Mouse (Mus musculus) olfactory bulb, adult 2 months (tissue): ENCODE results near the gene Pxdn. TPM values are rescaled to one million over a fixed set of nuclear protein-coding genes. Genes with fewer than 3 reads are reported as not detected.

ENCODE experiments used
- H3K27ac ChIP-seq: fragments of 200-500 bp; 2 replicates; pipeline ENCODE4 v1.5.1; 2012; ENCODE audit warnings: low read depth, low read length; ENCODE audit not compliant: insufficient read depth
- H3K4me1 ChIP-seq: fragments of 200-500 bp; 2 replicates; pipeline ENCODE4 v1.6.1; 2012; ENCODE audit warnings: low read length; ENCODE audit not compliant: control insufficient read depth, insufficient read depth
- H3K4me3 ChIP-seq: fragments of 200-500 bp; 2 replicates; pipeline ENCODE4 v1.5.1; 2012; ENCODE audit warnings: mild to moderate bottlenecking, low read depth, low read length, moderate library complexity; ENCODE audit not compliant: insufficient read depth
- CTCF ChIP-seq: fragments of 200-500 bp; IDR thresholded peaks from 2 replicates; pipeline ENCODE4 v1.5.1; 2012; ENCODE audit warnings: low read depth, mild to moderate bottlenecking, low read length, moderate library complexity; ENCODE audit not compliant: insufficient read depth
- POLR2A ChIP-seq: fragments of 200-500 bp; IDR thresholded peaks from 2 replicates; pipeline ENCODE4 v1.6.1; 2012; ENCODE audit warnings: mild to moderate bottlenecking, low read depth, low read length, moderate library complexity; ENCODE audit not compliant: insufficient read depth
- WGBS: fragments of 180-500 bp; shearing (Covaris S2); methylation state at CpG from one replicate; pipeline ENCODE4 v1.1.7; 2018; 5-methylcytosine and 5-hydroxymethylcytosine counted together
- polyA plus RNA-seq: library from polyadenylated mRNA; stranded (reverse); fragments of >200 nt; gene quantifications from 2 replicates; pipeline ENCODE4 v1.2.4, GENCODE M21; 2012; ENCODE audit warnings: low replicate concordance; ENCODE audit not compliant: missing spikeins, insufficient read depth, insufficient read length

Pxdn gene
- polyA plus RNA-seq, 1 experiment = not detected

DNA sequence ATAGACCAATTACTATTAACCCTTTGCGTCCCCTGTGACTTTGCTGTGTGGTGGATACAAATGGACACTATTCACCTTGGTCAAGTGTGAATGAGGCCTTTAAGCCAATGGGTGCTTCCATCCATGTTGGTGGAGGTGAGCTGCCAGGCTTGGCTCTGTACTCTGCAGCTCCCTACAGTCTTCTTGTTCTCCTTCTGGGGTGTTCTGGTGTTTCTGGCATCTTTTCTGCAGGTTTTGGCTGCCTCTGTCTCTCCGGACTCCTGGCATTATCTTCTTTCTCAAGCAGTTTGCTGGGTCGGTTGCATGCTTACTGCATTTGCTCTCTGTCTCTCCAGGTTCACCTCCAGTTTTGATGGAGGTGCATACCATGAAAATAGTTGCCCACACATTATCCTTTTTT is 7.2 kb downstream of the Pxdn start:
- 73% methylated on average over 3 of the region's 3 CpGs for WGBS
- TF ChIP-seq CTCF = no peak
- TF ChIP-seq POLR2A = no peak
- Histone ChIP-seq H3K27ac (no peak overlapping the region), H3K4me3 (no peak overlapping the region), H3K4me1 (peaks cover 4% of the 10 kb centered on the region)

DNA sequence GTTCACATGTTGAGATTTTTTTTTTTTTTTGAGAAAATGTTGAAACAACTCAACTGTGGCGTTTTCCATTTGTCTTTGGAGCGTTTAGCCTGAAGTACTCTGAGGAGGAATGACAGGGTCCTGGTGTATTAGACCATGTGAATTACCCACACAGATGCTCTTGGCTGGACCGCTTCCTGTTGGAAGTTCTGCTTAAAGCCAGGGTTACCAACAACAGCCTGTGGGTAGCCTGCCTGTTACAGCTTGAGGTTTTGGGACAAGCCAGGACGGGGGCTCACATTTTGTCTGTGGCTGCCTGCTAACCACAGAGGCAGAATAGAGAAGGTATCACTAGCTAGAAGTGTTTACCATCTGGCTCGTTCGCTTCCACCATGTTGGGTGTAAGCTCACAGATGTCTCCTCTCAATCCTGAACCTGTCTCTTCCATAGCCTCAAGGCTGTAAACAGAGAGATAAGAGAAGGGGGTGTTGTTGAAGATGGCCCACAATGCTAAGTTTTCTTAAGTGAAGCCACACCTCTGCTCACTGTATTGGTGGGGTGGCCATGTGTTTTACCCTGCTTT is 7.9 kb downstream of the Pxdn start:
- Histone ChIP-seq H3K4me1 (peaks cover 4% of the 10 kb centered on the region), H3K27ac (no peak overlapping the region), H3K4me3 (no peak overlapping the region)
- TF ChIP-seq CTCF (no peak), POLR2A (no peak)
- WGBS = 76% methylated on average over 6 of the region's 6 CpGs

- 34% methylated on average over 6 of the region's 6 CpGs for WGBS
- Histone ChIP-seq H3K27ac (no peak overlapping the region), H3K4me3 (no peak overlapping the region), H3K4me1 (peaks cover 20% of the 10 kb centered on the region)
- TF ChIP-seq POLR2A (no peak), CTCF (no peak)
These were observed 13.6 kb downstream of the Pxdn start for GRCm38 (mm10) chr12:29951043-29951442.

- Histone ChIP-seq H3K4me3 (no peak overlapping the region), H3K27ac (no peak overlapping the region), H3K4me1 (peaks cover 20% of the 10 kb centered on the region)
- TF ChIP-seq CTCF = no peak
- no peak for TF ChIP-seq POLR2A
- 76% methylated on average over 5 of the region's 5 CpGs for WGBS
These were observed 14.1 kb downstream of the Pxdn start for GRCm38 (mm10) chr12:29951485-29951884.

DNA sequence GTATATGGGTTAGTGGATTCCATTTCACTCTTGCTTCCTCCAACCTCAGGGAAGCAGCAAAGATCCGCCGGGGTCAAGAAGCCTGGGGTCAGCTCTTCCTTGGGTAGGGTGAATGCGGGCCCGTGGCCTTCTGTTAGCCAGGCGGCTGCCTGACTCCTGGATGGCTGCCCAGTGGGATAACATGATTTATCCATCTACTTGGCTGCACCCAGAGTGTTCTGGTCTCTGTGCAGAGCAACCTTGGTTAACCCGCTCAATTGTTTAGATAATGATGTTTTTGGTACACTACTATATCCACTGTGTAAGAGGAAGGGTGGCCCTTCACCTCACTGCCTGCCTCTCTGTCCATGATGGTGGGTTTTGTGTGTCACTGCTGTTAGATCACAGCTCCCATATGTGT is 14.7 kb downstream of the Pxdn start:
- 78% methylated on average over 6 of the region's 6 CpGs for whole genome bisulfite sequencing
- Histone ChIP-seq H3K4me1 (peaks cover 26% of the 10 kb centered on the region), H3K4me3 (no peak overlapping the region), H3K27ac (no peak overlapping the region)
- TF ChIP-seq CTCF (no peak), POLR2A (no peak)

DNA sequence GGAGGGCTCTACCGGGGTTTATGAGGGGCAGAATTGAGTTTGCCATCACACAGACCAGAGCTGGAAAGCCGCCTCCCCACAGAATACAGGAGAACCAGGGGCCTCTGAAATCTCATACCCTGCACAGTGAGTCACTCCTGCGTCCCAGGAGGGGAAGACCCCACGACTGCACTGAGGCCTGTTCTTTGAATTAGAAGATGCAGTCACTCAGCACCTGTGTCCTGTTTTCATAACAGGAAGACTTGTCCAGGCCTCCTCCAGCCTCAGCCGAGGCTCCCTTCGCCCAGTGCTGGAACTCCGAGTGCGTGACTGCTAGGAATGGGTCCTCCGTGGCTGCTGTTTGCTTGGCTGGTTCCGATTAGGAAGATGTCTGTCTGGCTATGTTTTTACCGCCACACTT is 16.6 kb downstream of the Pxdn start:
- Histone ChIP-seq H3K4me1 (peaks cover 26% of the 10 kb centered on the region), H3K27ac (peak overlapping the region; percentile 42; the same call in 1 of the 2 replicates), H3K4me3 (no peak overlapping the region)
- WGBS = 38% methylated on average over 11 of the region's 11 CpGs
- TF ChIP-seq POLR2A = no peak
- no peak for TF ChIP-seq CTCF

GRCm38 (mm10) chr12:29954464-29954863 is 17.1 kb downstream of the Pxdn start:
- TF ChIP-seq CTCF (no peak), POLR2A (no peak)
- Histone ChIP-seq H3K27ac (peak overlapping the region; percentile 46), H3K4me1 (peaks cover 26% of the 10 kb centered on the region), H3K4me3 (no peak overlapping the region)
- 31% methylated on average over 3 of the region's 3 CpGs for WGBS

- TF ChIP-seq CTCF = no peak
- TF ChIP-seq POLR2A = no peak
- WGBS = 51% methylated on average over 12 of the region's 12 CpGs
- Histone ChIP-seq H3K27ac (no peak overlapping the region), H3K4me1 (peaks cover 19% of the 10 kb centered on the region), H3K4me3 (no peak overlapping the region)
These were observed 19.6 kb downstream of the Pxdn start for GRCm38 (mm10) chr12:29956969-29957368.

DNA sequence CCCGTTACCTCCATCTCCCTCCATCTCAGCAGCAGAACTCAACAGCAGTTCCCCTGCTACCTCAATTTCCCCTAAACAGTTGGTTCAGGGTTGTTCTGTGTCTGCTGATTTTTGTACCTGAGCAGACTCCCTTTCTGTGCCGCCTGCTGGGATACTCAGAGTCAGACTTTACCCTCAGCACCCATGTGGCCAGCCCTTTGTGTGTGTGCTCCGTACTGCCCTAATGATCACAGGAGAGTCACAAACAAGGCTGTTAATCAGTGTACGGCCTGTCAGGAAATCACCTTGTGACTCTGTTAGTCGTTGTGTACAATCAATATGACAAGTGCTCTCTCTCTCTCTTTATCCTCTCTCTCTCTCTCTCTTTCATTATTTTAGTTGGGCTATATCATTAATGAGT is 21.2 kb downstream of the Pxdn start:
- Histone ChIP-seq H3K4me3 (no peak overlapping the region), H3K4me1 (peaks cover 14% of the 10 kb centered on the region), H3K27ac (no peak overlapping the region)
- WGBS = 92% methylated on average over 5 of the region's 5 CpGs
- no peak for TF ChIP-seq POLR2A

- no peak for TF ChIP-seq POLR2A
- TF ChIP-seq CTCF = no peak
- WGBS = 85% methylated on average over 1 of the region's 1 CpGs
These were observed 23.6 kb downstream of the Pxdn start for GRCm38 (mm10) chr12:29961041-29961440.

More at GRCm38 (mm10) chr12:29961041-29961440, 23.6 kb downstream of the Pxdn start:
- Histone ChIP-seq H3K27ac (no peak overlapping the region), H3K4me3 (no peak overlapping the region), H3K4me1 (peaks cover 6% of the 10 kb centered on the region; the same call in 1 of the 2 replicates)
